Mouse (Mus musculus): ENCODE data around the gene Hnrnpa0. TPM values are rescaled to one million over a fixed set of nuclear protein-coding genes. Genes with fewer than 3 reads are reported as not detected.

The Hnrnpa0 gene
- polyA plus RNA-seq (2016; fragmentation: Nextera tagmentation; extraction: Ambion mirVana), result 44.5 and 49.3 TPM in 2 replicates

- Histone ChIP-seq H3K4me3 (peak within 1 kb of the TSS; percentile 97), H3K27ac (peak within 1 kb of the TSS; percentile 100), H3K27me3 (ENCODE audit: poor library complexity, severe bottlenecking) (no peaks in the 10 kb centered on the region), H3K36me3 (replicated peaks) (peaks cover 32% of the 10 kb centered on the region), H3K4me1 (peaks cover 32% of the 10 kb centered on the region), H3K9me3 (no peaks in the 10 kb centered on the region)
- DNase-seq (ENCODE audit: extremely low spot score, low spot score), result peak; percentile 91
- under 1% methylated on average over 45 of the region's 62 CpGs for WGBS
Observed at GRCm38 (mm10) chr13:58128396-58128767, at the start of gene Hnrnpa0. Gene Hnrnpa0, minus strand, starts transcription at chr13:58128556.

DNA sequence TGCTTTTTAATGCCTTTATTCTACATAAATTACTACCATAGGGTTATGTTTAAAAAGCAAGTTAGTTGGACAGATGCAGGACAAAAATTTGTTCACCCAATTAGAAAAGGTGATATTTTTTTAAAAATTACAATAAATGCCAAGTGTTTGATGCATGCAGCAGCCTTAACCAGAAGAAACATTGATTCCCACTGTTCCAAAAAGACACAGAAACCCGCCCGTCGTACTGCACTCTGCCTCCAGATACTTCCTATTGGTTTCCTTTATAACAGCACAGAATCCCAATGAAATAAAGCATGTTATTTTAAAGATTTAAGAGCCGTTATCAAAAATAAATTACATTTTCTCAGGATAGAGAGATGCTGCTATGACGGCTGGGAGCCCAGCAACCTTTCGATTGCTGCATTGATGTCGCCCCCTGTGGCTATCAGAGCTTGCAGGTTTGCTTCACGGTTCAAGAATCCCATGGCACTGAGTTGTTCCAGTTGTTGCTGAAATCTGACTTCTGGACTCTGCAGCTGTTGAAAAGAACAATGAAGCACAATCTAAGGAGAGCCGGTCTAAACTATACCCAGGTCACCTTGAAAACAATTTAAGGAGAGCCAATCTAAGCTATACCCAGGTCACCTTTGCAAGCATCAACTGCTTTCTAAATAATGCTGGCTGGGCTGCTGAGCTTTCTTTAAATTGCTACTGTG lies 49.3 kb upstream of the Hnrnpa0 start:
- no peak for DNase-seq (ENCODE audit: extremely low spot score, low spot score)
- no peaks in the 10 kb centered on the region for H3K27me3 ChIP-seq (ENCODE audit: poor library complexity, severe bottlenecking)
- no peak overlapping the region for H3K4me3 ChIP-seq
- no peak overlapping the region for H3K27ac ChIP-seq
- no peaks in the 10 kb centered on the region for H3K4me1 ChIP-seq
- 93% methylated on average over 9 of the region's 9 CpGs for WGBS
- peaks cover 99% of the 10 kb centered on the region for H3K36me3 ChIP-seq (replicated peaks)
- no peaks in the 10 kb centered on the region for H3K9me3 ChIP-seq

GRCm38 (mm10) chr13:58176105-58176504 lies 47.7 kb upstream of the Hnrnpa0 start:
- Histone ChIP-seq H3K4me1 (no peaks in the 10 kb centered on the region), H3K9me3 (no peaks in the 10 kb centered on the region), H3K27me3 (ENCODE audit: poor library complexity, severe bottlenecking) (no peaks in the 10 kb centered on the region), H3K27ac (no peak overlapping the region), H3K4me3 (no peak overlapping the region), H3K36me3 (replicated peaks) (peaks cover 94% of the 10 kb centered on the region)
- DNase-seq (ENCODE audit: extremely low spot score, low spot score), result no peak
- 96% methylated on average over 3 of the region's 3 CpGs for WGBS

GRCm38 (mm10) chr13:58168119-58168518 lies 39.8 kb upstream of the Hnrnpa0 start:
- H3K4me3 ChIP-seq, result no peak overlapping the region
- no peak for DNase-seq (ENCODE audit: extremely low spot score, low spot score)
- peaks cover 66% of the 10 kb centered on the region for H3K36me3 ChIP-seq (replicated peaks)
- peaks cover 7% of the 10 kb centered on the region for H3K4me1 ChIP-seq
- no peaks in the 10 kb centered on the region for H3K27me3 ChIP-seq (ENCODE audit: poor library complexity, severe bottlenecking)
- H3K27ac ChIP-seq, result no peak overlapping the region
- no peaks in the 10 kb centered on the region for H3K9me3 ChIP-seq

- Histone ChIP-seq H3K4me3 (no peak overlapping the region), H3K4me1 (peaks cover 8% of the 10 kb centered on the region), H3K27me3 (ENCODE audit: poor library complexity, severe bottlenecking) (no peaks in the 10 kb centered on the region), H3K27ac (no peak overlapping the region), H3K9me3 (peaks cover 16% of the 10 kb centered on the region), H3K36me3 (replicated peaks) (peaks cover 63% of the 10 kb centered on the region)
- 95% methylated on average over 12 of the region's 12 CpGs for WGBS
- no peak for DNase-seq (ENCODE audit: extremely low spot score, low spot score)
Observed at GRCm38 (mm10) chr13:58163343-58163742, 35.0 kb upstream of the Hnrnpa0 start.

- no peak overlapping the region for H3K4me3 ChIP-seq
- 96% methylated on average over 15 of the region's 15 CpGs for WGBS
Observed at GRCm38 (mm10) chr13:58160761-58161160, 32.4 kb upstream of the Hnrnpa0 start.

GRCm38 (mm10) chr13:58158099-58158912 lies 29.9 kb upstream of the Hnrnpa0 start:
- peak; percentile 84 for DNase-seq (ENCODE audit: extremely low spot score, low spot score)
- peaks cover 16% of the 10 kb centered on the region for H3K9me3 ChIP-seq
- H3K4me1 ChIP-seq, result peaks cover 16% of the 10 kb centered on the region
- peaks cover 37% of the 10 kb centered on the region for H3K36me3 ChIP-seq (replicated peaks)
- peak overlapping the region; percentile 85 for H3K4me3 ChIP-seq
- H3K27ac ChIP-seq, result peak overlapping the region; percentile 87
- 13% methylated on average over 16 of the region's 16 CpGs for WGBS
- H3K27me3 ChIP-seq (ENCODE audit: poor library complexity, severe bottlenecking), result no peaks in the 10 kb centered on the region

More at GRCm38 (mm10) chr13:58160761-58161160, 32.4 kb upstream of the Hnrnpa0 start:
- Histone ChIP-seq H3K9me3 (peaks cover 16% of the 10 kb centered on the region), H3K36me3 (replicated peaks) (peaks cover 56% of the 10 kb centered on the region), H3K27me3 (ENCODE audit: poor library complexity, severe bottlenecking) (no peaks in the 10 kb centered on the region), H3K27ac (no peak overlapping the region), H3K4me1 (peaks cover 16% of the 10 kb centered on the region)
- DNase-seq (ENCODE audit: extremely low spot score, low spot score), result no peak

DNA sequence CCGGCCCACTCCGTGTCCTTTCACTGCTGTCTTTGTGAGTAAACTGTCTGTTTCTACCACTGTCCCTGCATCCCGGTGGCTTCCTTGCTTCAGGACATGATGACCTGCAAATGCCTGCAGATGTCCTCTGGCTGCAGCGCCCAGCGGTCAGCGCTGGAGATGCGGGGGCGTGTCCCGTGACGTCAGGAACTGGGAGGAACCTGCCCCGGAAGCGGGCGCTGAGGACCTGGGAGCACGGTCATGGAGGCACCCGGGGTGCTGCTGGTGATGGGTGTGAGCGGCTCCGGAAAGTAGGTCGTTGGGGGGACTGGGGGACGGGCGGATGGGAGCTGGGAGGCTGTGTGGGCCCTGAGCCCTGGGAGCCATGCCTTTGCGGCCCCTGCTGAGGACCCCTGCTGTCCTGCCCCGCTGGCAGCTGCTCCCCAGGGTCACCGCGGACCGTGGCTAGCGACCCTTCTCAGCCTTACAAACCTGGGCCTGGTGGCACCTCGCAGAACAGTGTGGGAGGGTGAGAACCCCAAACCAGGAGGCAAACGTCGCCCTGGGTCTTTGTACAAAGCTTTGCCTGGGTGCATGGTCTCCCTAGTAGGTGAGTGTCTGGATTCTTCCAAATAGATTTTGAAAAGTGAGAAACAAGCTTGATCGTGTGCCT lies 29.2 kb upstream of the Hnrnpa0 start, which contains the start of gene Idnk:
Gene Idnk (plus strand): TSS at position 203 of the 652 bp plus-strand sequence.
- H3K9me3 ChIP-seq, result peaks cover 16% of the 10 kb centered on the region
- peak; percentile 85 for DNase-seq (ENCODE audit: extremely low spot score, low spot score)
- peaks cover 16% of the 10 kb centered on the region for H3K4me1 ChIP-seq
- H3K27ac ChIP-seq, result peak within 1 kb of the TSS; percentile 87
- WGBS, result under 1% methylated on average over 30 of the region's 30 CpGs
- H3K4me3 ChIP-seq, result peak within 1 kb of the TSS; percentile 85
- H3K27me3 ChIP-seq (ENCODE audit: poor library complexity, severe bottlenecking), result no peaks in the 10 kb centered on the region
- H3K36me3 ChIP-seq (replicated peaks), result peaks cover 31% of the 10 kb centered on the region

DNA sequence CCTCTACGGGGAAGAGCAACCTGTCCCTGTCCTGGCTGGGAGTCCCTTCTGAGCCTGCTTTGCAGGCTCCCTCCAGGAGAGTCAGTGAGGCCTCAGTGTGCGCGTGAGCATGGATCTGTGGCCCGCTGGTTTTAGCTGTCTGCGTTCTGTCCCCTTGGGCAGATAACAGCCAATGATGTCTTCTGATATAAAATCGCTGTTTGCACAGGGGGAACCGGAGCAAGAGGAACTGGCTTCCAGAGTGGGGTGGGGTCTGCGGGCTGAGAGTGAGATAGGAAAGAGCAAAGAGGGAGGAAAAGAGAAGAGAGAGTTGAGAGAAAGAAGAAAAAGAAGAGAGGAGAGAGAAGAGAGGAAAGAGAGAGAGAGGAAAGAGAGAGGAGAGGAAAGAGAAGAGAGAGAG lies 28.7 kb upstream of the Hnrnpa0 start:
- no peaks in the 10 kb centered on the region for H3K27me3 ChIP-seq (ENCODE audit: poor library complexity, severe bottlenecking)
- peak overlapping the region; percentile 85 for H3K4me3 ChIP-seq
- H3K9me3 ChIP-seq, result peaks cover 16% of the 10 kb centered on the region
- H3K36me3 ChIP-seq (replicated peaks), result peaks cover 26% of the 10 kb centered on the region
- peak overlapping the region; percentile 87 for H3K27ac ChIP-seq
- no peak for DNase-seq (ENCODE audit: extremely low spot score, low spot score)
- 37% methylated on average over 8 of the region's 8 CpGs for WGBS
- peaks cover 16% of the 10 kb centered on the region for H3K4me1 ChIP-seq

- no peak for DNase-seq (ENCODE audit: extremely low spot score, low spot score)
- Histone ChIP-seq H3K4me3 (no peak overlapping the region), H3K36me3 (replicated peaks) (peaks cover 16% of the 10 kb centered on the region), H3K27me3 (ENCODE audit: poor library complexity, severe bottlenecking) (no peaks in the 10 kb centered on the region), H3K9me3 (peaks cover 9% of the 10 kb centered on the region; the same call in 1 of the 2 replicates), H3K4me1 (peaks cover 16% of the 10 kb centered on the region), H3K27ac (no peak overlapping the region)
- 83% methylated on average over 2 of the region's 2 CpGs for WGBS
Observed at GRCm38 (mm10) chr13:58156031-58156430, 27.7 kb upstream of the Hnrnpa0 start.

DNA sequence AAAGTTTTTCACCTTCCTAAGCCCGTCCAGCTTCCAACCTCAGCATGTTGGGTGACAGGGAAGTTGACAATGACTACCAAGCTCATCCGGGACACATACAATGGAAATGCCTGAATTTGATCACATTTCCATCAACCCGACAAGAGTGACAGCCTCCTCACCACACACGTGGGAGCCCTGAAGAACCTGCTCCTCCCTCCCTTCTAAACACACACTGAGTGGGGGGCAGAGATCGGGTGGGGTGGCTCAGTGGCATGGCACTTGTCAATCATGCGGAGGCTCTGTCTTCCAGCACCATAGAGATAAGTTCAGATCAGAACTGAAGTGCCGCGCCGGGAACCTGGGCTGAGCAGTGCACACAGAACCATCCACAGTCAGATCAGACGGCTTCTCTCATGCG lies 22.1 kb upstream of the Hnrnpa0 start:
- H3K36me3 ChIP-seq (replicated peaks), result no peaks in the 10 kb centered on the region
- no peak overlapping the region for H3K27ac ChIP-seq
- peaks cover 14% of the 10 kb centered on the region for H3K4me1 ChIP-seq
- 84% methylated on average over 11 of the region's 11 CpGs for WGBS
- peaks cover 5% of the 10 kb centered on the region; the same call in 1 of the 2 replicates for H3K9me3 ChIP-seq
- no peak overlapping the region for H3K4me3 ChIP-seq
- DNase-seq (ENCODE audit: extremely low spot score, low spot score), result no peak
- no peaks in the 10 kb centered on the region for H3K27me3 ChIP-seq (ENCODE audit: poor library complexity, severe bottlenecking)

GRCm38 (mm10) chr13:58149629-58150028 lies 21.3 kb upstream of the Hnrnpa0 start:
- Histone ChIP-seq H3K27ac (no peak overlapping the region), H3K4me3 (no peak overlapping the region), H3K4me1 (peaks cover 14% of the 10 kb centered on the region), H3K27me3 (ENCODE audit: poor library complexity, severe bottlenecking) (no peaks in the 10 kb centered on the region), H3K9me3 (peaks cover 5% of the 10 kb centered on the region; the same call in 1 of the 2 replicates), H3K36me3 (replicated peaks) (no peaks in the 10 kb centered on the region)
- 89% methylated on average over 3 of the region's 3 CpGs for WGBS
- no peak for DNase-seq (ENCODE audit: extremely low spot score, low spot score)

Measured in forebrain, embryonic 10.5 days (tissue).